Mouse (Mus musculus) kidney, postnatal 0 days (tissue): Measurements from ENCODE around the gene Ifna7. TPM values are rescaled to one million over a fixed set of nuclear protein-coding genes. Genes with fewer than 3 reads are reported as not detected.

Source experiments
- ATAC-seq: fragments of 200-750 bp; cut with Nextera tagmentation; replicated peaks from 2 replicates; pipeline ENCODE4 v1.8.0; 2017; ENCODE audit warnings: low read depth, moderate number of reproducible peaks, moderate TSS enrichment, moderate library complexity; ENCODE audit not compliant: low FRiP score
- DNase-seq: peaks from one replicate; pipeline ENCODE4 v3.0.0-alpha.2; 2016; ENCODE audit warnings: low spot score
- H3K27ac ChIP-seq: fragments of 300-500 bp; sonication (generic); 2 replicates; pipeline ENCODE4 v1.5.1; 2014; ENCODE audit warnings: mild to moderate bottlenecking
- H3K27me3 ChIP-seq: fragments of 300-500 bp; sonication (generic); 2 replicates; pipeline ENCODE4 v1.6.1; 2014; ENCODE audit warnings: low read length, mixed read lengths; ENCODE audit not compliant: insufficient read depth
- H3K36me3 ChIP-seq: fragments of 300-500 bp; sonication (generic); 2 replicates; pipeline ENCODE4 v1.6.1; 2014; ENCODE audit warnings: low read length, mixed read lengths; ENCODE audit not compliant: insufficient read depth
- H3K4me1 ChIP-seq: fragments of 300-500 bp; sonication (generic); replicated peaks from 2 replicates; pipeline ENCODE4 v1.6.1; 2014; ENCODE audit warnings: antibody characterized with exemption, low read length, mixed read lengths; ENCODE audit not compliant: insufficient read depth
- H3K4me2 ChIP-seq: fragments of 300-500 bp; sonication (generic); 2 replicates; pipeline ENCODE4 v1.6.1; 2014; ENCODE audit warnings: mild to moderate bottlenecking, low read length, moderate library complexity, mixed read lengths
- H3K4me3 ChIP-seq: fragments of 300-500 bp; sonication (generic); replicated peaks from 2 replicates; pipeline ENCODE4 v1.5.1; 2014; ENCODE audit warnings: low read depth, low read length
- H3K9ac ChIP-seq: fragments of 300-500 bp; sonication (generic); 2 replicates; pipeline ENCODE4 v1.6.1; 2014; ENCODE audit warnings: low read depth, low read length
- H3K9me3 ChIP-seq: fragments of 300-500 bp; sonication (generic); replicated peaks from 2 replicates; pipeline ENCODE4 v1.6.1; 2016; ENCODE audit warnings: low read length, inconsistent platforms, mixed read lengths
- CTCF ChIP-seq: IDR thresholded peaks from 2 replicates; pipeline ENCODE4 v1.5.1; 2016; ENCODE audit warnings: antibody characterized with exemption, low read depth, mild to moderate bottlenecking, moderate library complexity
- WGBS: fragments of 180-500 bp; shearing (Covaris S2); extraction: QIAGEN DNeasy Blood & Tissue Kit; methylation state at CpG from one replicate; pipeline ENCODE4 v1.1.7; 2014; 5-methylcytosine and 5-hydroxymethylcytosine counted together
- polyA plus RNA-seq: library from polyadenylated mRNA; unstranded; fragments of >200 nt; fragmentation: Nextera tagmentation; extraction: Ambion mirVana; gene quantifications from 2 replicates; pipeline ENCODE4 v1.2.1, GENCODE M21; 2015

Ifna7 gene
- polyA plus RNA-seq, 1 experiment from 2014 or later, result not detected

- Histone ChIP-seq H3K4me3 (no peak overlapping the region), H3K27me3 (0 out of 2 replicates have a peak, but pooled peaks cover 3% of the 10 kb centered on the region), H3K36me3 (no peaks in the 10 kb centered on the region), H3K4me1 (no peaks in the 10 kb centered on the region), H3K9me3 (no peaks in the 10 kb centered on the region), H3K9ac (no peak overlapping the region), H3K4me2 (no peak overlapping the region), H3K27ac (no peak overlapping the region)
- TF ChIP-seq CTCF, result no peak
- ATAC-seq (no peak), DNase-seq (no peak)
- 66% methylated on average over 3 of the region's 3 CpGs for WGBS
These were observed 24.0 kb downstream of the Ifna7 start for GRCm38 (mm10) chr4:88840058-88840457.

- no peak for TF ChIP-seq CTCF
- Histone ChIP-seq H3K4me1 (no peaks in the 10 kb centered on the region), H3K27ac (no peak within 1 kb of the TSS), H3K27me3 (0 out of 2 replicates have a peak, but pooled peaks cover 3% of the 10 kb centered on the region), H3K4me2 (no peak within 1 kb of the TSS), H3K4me3 (no peak within 1 kb of the TSS), H3K9ac (no peak within 1 kb of the TSS), H3K9me3 (no peaks in the 10 kb centered on the region), H3K36me3 (no peaks in the 10 kb centered on the region)
- 75% methylated on average over 2 of the region's 2 CpGs for WGBS
- no peak for DNase-seq
- ATAC-seq, result no peak
These were observed 25.4 kb downstream of the Ifna7 start, which contains the start of gene Ifna4 for GRCm38 (mm10) chr4:88841438-88841911. Gene Ifna4, plus strand, starts transcription at chr4:88841861.

- TF ChIP-seq CTCF, result peak; percentile 40
- Histone ChIP-seq H3K9ac (no peak overlapping the region), H3K27ac (no peak overlapping the region), H3K4me3 (no peak overlapping the region), H3K9me3 (no peaks in the 10 kb centered on the region), H3K4me2 (no peak overlapping the region), H3K4me1 (no peaks in the 10 kb centered on the region), H3K36me3 (no peaks in the 10 kb centered on the region), H3K27me3 (0 out of 2 replicates have a peak, but pooled peaks cover 3% of the 10 kb centered on the region)
- DNase-seq (no peak), ATAC-seq (no peak)
- WGBS, result 60% methylated on average over 2 of the region's 2 CpGs
These were observed 29.3 kb downstream of the Ifna7 start for GRCm38 (mm10) chr4:88845334-88845733.

- Histone ChIP-seq H3K4me1 (no peaks in the 10 kb centered on the region), H3K4me2 (no peak within 1 kb of the TSS), H3K27me3 (no peaks in the 10 kb centered on the region), H3K9me3 (no peaks in the 10 kb centered on the region), H3K4me3 (no peak within 1 kb of the TSS), H3K9ac (no peak within 1 kb of the TSS), H3K27ac (no peak within 1 kb of the TSS), H3K36me3 (no peaks in the 10 kb centered on the region)
- no peak for TF ChIP-seq CTCF
- no peak for ATAC-seq
- DNase-seq, result no peak
- WGBS, result 76% methylated on average over 1 of the region's 1 CpGs
These were observed 33.7 kb downstream of the Ifna7 start, which contains the start of gene Ifna1 for GRCm38 (mm10) chr4:88849698-88850097. Gene Ifna1, plus strand, starts transcription at chr4:88850087.

- H3K27me3 ChIP-seq, result no peaks in the 10 kb centered on the region
- no peak overlapping the region for H3K4me2 ChIP-seq
- no peaks in the 10 kb centered on the region for H3K36me3 ChIP-seq
- 74% methylated on average over 4 of the region's 4 CpGs for WGBS
- no peak for DNase-seq
- H3K4me1 ChIP-seq, result no peaks in the 10 kb centered on the region
- H3K4me3 ChIP-seq, result no peak overlapping the region
- H3K27ac ChIP-seq, result no peak overlapping the region
- no peaks in the 10 kb centered on the region for H3K9me3 ChIP-seq
- no peak overlapping the region for H3K9ac ChIP-seq
- TF ChIP-seq CTCF, result no peak
- ATAC-seq, result no peak
These were observed 35.2 kb downstream of the Ifna7 start for GRCm38 (mm10) chr4:88851026-88851763.

GRCm38 (mm10) chr4:88859214-88859613 is 43.2 kb downstream of the Ifna7 start:
- Histone ChIP-seq H3K4me2 (no peak overlapping the region), H3K4me3 (no peak overlapping the region), H3K9ac (no peak overlapping the region), H3K27ac (no peak overlapping the region), H3K9me3 (no peaks in the 10 kb centered on the region), H3K27me3 (no peaks in the 10 kb centered on the region), H3K4me1 (no peaks in the 10 kb centered on the region), H3K36me3 (no peaks in the 10 kb centered on the region)
- no peak for TF ChIP-seq CTCF
- ATAC-seq (no peak), DNase-seq (no peak)
